Mouse (Mus musculus): Measurements from ENCODE around the gene Dnmt3b.

Gene Dnmt3b

DNA sequence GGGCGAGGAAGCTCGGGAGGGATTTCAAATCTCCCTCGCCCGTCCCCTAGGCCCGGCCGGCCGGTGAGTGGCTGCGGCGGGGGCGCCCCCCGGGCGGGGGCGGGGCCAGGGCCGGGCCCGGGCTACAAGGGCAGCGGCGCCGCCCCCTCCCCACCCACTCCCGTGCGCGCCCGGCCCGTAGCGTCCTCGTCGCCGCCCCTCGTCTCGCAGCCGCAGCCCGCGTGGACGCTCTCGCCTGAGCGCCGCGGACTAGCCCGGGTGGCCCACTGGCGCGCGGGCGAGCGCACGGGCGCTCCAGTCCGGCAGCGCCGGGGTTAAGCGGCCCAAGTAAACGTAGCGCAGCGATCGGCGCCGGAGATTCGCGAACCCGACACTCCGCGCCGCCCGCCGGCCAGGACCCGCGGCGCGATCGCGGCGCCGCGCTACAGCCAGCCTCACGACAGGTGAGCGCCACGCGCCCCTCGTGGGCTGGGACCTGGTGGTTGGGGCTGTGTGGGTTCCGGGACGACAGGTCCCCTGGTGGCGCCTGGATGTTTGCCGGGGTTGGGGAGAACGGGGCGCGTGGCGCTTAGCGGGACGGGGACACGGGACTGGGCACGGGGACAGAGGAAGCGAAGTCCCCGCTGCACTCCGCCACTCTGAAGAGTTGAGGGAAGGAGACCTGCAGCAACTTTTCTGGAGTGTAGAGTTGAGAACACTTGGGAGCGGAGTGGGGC, at the start of gene Dnmt3b:
Gene Dnmt3b (plus strand): TSS at position 153 of the 716 bp plus-strand sequence.
- peak; percentile 38 to 39 for DNase-seq

DNA sequence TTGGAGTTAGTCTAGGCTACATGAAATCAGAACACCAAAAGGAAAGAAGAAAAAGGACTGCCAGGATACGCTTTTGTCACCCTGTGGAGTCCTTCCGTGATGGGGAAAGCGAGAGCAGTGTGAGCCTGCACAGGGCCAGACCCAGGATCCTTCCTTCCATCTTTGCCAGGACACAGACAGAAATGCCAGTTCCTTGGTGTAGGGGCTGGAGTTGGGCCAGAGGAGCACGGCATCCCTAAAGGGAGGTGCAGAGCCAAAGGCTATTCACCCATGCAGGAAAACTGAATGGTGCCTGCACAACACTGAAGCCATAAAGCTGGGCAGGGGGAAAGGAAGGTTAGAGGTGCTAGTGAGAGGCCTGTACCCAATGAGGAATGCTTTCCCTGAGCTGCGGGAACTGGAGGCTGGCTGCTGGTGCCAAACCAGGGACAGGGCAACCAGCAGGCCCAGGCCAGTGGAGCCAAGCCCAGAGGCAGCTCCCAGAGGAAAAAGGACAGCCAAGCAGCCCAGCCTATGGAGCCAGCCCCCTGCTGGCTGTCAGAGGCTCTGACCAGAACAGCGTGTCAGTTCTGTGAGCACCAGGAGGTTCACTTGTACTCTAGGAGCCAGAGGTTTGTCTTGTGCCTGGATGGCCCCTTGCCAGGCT, 49.1 kb upstream of the Dnmt3b start:
- peak; percentile 74 to 85 for DNase-seq

DNA sequence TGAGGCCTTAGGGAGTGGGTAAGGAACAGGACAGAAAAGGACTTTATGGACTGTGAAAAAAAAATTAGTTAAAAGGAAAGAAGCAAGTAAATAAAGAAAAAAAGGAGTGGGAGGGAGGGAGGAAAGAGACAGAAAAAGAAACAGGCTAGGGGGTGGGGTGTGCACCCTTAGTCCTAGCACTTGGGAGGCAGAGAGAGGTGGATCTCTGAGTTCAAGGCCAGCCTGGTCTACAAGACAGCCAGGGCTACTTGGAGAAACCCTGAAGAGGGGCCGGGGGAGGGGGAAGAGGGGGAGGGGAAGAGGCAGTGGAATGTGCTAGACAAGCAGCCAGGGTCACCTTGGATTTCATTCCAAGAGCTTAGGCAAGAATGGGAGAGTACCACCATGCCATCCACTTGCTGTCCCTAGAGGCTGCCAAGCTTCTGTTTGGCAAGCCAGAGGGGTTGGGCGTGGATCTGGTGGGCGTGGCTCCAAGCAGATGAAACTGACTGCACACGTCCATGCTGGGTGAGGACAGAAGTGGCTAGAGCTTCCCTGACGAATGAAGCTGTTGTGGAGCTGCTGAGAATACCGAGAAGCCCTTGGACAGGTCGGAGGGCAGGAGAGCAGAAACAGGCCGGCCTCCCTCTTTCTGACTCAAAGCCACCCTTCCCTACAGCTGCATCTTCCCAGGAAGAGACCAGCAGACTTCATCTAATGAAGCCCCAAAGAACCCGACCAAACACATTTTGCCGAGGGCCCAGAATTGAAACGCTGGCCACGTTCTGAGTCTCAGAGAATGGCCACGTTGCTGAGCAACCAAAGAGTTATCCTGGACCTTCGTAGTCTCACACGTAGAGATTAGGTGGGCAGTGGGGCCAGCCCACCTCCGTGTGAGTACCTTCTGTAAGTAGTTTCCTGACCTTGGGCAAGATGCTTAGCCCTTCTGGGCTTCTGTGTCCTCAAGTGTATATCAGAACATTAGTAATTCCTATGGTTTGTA, 48.3 kb upstream of the Dnmt3b start:
- peak; percentile 61 to 72 for DNase-seq

DNA sequence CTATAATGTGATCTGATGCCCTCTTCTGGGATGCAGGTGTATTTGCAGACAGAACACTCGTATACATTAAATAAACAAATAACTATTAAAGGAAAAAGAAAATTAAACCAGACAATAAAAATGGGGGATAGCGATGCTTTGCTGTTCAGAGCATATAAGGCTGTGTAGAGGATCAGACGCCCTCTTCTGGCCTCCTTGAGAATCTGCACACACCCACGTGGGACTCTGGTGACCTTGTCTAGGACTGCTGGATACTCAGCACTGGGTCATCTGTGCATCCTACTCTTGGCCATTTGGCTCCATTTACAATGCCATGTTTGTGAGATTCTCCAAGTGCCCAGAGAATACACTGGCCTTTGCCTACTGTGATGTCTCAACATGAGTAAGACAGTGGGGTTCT, 45.5 kb upstream of the Dnmt3b start:
- DNase-seq: no peak

DNA sequence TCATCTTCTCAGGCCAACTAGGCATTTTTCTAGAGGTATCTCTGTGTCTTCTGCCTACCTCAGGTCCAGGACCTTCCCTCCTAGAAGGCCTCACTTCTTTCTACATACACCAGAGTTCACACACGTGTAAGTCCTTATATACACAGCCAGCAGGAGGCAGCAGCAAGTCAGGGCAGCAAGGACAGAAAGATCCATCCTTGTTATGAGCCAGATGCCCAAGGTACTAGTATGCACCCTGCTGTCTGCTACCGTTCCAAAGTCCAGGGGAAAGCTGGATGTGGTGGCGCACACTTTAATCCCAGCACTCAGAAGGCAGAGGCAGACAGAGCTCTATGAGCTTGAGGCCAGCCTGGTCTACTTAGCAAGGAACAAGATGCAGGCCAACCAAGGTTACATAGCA, 42.8 kb upstream of the Dnmt3b start:
- peak in 1 of 2 experiments; percentile 50 for DNase-seq

DNA sequence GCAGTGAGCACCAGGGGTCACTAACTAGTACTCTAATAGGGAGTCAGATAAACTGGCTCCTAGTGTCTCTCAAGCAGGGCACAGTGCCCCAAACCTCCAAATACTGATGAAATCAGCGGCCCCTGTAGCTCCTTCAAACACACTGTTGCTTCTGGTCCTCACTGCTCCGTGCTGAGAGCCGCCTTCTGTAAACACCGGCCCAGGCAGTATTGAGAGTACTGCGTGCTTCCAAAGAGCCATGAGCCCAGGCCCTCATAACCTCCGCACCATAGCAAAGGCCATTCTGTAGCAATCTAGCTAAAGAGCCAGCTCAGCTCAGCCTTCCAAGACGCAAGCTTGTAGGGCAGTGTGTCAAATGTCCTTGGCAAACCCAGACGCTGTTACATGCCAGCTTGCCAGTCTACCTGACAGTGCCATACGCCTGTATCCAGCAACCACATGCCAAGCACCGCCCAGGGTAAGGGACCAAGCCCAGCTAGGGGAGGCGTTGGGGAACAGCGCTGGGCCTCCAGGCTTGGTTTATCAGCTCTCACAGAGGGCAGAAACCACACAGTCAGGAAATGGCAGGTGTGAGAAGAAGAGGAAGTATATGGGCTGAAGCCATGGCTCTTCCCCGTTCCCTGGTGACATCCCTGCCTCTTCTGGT, 41.3 kb upstream of the Dnmt3b start:
- DNase-seq: peak; percentile 71 to 81

DNA sequence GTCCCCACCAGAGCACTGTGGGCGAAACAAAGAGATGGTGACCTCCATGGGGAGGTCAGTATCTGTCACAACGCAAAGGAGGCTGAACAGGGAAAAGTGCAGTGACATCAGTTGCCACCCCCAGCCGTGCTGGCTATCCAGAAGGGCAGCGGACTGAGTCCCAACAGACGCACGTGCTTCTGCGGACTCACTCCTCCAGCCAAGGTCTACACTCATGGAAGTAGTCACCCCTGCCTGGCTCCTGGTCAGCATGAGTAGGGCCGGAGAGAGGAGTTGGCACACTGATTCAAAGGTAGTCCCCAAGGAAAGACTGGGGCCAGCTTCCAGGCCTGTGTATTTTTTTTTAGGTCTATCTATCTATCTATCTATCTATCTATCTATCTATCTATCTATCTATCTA, 40.2 kb upstream of the Dnmt3b start:
- DNase-seq: peak in 1 of 2 experiments; percentile 51

DNA sequence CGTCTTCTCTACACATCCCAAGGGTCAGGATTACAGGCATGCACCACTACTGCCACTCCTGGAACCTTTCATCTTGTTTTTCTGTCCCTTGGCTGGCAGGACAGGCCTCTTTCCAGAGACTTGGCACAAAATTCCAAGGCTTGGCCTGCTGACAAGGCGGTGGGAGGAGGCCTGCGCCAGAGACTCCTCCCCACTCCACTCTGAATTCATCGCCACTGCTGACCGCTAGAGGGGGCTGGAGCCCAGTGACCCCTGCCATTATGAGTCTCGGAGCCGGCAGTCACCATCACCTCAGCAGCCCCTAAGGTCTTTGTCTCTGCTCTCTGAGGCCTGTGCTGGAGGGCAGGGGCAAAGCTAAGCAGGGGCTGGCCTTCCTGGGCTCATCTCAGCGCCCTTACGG, 39.7 kb upstream of the Dnmt3b start:
- DNase-seq: peak; percentile 91 to 94

DNA sequence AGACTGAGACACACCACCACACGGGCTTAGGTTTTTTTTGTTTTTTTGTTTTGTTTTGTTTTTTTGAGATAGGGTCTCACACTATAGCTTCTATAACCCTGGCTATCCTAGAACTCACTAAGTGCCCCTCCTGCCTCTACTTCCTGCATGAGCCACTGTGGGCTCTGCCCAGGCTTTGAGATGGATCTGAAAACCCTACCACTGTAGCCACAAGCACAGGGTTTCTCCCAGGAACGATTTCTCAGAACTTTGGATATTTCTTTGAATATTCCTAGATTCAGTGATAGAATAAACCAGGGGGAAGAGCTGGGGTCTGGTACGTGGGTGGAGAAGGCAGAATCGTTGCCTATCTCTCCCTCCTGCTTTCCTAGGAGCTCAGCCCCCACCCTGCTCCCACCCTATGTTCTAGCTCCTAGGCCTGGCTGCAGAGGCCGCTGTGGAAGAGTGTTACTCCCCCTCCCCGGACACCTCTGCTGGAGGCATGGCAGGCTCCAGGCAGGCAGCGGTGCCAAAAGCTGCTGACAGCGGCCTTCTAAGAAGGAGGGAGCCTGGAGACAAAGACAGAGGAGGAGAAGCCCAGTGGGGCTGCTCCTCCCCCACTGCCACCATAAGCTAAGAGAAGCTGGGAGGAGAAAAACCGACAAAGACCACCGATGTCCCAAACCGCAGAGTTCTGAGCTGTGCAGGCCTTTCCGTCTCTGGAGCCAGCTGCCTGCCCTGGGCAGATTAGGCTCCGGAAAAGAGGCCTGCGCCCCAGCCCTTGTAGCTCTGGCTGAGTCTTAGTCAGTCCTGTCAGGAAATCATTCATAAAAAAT, 38.6 kb upstream of the Dnmt3b start:
- DNase-seq: no peak

DNA sequence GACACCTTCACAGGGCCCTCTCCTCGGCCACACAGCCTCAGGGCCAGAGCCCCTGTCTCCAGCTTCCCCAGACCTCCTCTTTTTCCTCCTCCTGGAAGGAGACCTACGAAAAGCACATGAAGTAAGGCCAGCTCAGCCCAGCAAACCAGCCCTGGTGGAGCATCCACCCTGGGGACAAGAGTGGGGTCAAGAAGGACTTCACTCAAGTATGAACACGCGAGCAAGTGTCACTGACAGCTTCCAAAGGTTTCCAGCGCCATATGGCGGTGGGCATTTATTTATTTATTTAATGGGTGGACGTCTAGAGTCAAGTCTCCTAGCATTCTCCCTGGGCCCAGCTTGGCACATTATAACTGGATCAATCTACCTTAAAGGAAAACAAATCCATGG, 38.0 kb upstream of the Dnmt3b start:
- no peak for DNase-seq

DNA sequence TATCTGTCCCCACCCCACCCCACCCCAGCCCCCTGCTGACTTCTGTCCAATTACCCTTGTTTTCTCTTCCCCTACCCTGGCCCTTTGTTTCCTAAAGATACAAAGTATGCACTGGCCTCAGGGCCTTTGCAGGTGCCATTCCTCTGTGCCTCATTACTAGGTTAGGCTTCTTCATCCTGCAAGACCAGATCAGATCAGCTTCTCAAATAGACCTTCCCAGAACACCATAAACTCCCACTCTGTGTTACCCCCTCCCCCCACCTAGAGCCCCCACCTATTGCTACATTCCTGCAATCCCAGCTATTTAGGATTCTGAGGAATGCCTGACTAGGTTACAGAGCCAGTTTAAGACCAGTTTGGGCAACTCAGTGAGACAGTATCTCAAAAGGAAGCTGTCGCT, 37.5 kb upstream of the Dnmt3b start:
- no peak for DNase-seq

DNA sequence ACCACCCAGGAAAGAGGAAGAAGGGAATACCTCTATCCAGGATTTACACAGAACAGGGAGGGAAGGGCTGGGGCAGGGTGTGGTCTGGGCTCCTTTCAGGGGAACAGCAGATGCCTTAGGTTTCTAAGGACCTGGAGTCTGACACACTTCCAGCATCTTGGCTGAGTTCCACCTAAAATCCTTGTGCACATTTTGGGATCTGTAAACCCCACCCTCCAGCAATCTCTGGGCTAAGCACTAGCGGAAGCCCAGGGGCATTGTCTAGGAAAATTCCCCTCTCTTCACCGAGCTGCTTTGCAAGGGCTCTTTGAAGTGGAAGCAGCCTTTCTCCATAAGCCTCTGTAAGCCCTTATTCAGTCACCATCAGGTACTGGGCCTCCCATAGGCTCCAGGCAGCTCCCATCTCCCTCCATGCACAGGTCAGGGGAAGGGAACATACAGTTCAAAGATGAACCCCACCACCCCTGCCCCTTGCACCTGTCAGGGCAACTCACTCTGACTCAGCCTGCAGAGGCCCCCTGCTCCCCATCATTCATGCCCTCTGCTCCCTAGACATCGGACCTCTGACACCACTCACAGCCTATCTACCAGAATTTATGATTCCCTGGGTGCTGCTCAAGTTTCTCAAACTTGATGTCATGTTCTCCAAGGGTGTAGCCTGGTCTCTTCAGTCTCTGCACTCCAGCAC, 36.5 kb upstream of the Dnmt3b start:
- DNase-seq: no peak

DNA sequence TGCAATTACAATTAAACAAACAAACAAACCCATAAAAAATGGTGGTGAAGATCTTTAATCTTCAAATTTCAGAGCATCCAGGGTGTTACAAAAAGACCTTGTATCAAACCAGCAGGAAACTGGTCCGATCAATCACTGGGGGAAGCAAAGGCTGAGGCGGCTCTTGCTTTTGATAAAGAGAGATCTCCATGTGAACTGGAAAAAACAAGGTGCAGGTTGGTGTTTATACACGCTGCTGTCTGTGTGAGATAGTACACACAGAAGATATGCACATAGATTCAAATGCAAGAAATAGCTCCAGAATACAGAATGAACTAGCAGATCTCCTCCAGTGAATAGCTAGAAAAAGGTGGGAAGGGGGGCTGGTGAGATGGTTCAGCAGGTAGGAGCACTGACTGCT, 32.4 kb upstream of the Dnmt3b start:
- no peak for DNase-seq

DNA sequence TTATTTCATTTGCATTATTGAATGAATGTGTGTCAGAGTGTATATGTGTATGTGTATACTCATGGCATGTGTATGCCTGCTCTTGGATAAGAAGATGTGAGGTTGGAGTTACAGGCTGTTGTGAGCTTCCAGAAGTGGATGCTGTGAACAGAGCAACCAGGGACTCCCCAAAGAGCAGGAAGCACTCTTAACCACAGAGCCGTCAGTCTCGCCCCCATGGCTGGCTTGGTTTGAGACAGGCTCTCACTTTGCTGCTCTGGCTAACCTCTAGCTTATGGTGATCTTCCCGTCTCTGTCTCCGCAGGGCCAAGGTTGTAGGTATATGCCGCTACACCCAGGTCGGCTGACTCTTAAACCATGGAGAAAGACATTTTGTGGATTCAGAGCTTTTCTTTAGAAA, 30.8 kb upstream of the Dnmt3b start:
- DNase-seq: no peak

DNA sequence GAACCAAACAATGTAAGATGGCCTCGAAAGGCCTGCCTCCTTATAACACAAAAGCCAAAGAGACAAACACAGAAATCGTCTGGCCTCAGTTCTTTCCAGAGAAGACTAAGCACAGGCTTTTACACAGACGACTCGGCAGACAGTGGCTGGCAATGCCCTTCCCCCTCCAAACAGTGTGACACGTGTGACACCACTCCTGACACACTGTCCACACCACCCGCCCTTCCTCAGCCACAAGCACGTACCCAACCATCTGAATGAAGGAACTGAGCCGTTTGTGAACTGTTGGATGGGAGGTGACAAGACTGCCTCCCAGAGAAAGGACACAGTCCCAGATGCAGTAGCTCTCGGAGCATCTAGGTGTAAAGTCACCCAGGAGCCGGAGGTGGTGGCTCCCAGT, 30.4 kb upstream of the Dnmt3b start:
- DNase-seq: no peak

DNA sequence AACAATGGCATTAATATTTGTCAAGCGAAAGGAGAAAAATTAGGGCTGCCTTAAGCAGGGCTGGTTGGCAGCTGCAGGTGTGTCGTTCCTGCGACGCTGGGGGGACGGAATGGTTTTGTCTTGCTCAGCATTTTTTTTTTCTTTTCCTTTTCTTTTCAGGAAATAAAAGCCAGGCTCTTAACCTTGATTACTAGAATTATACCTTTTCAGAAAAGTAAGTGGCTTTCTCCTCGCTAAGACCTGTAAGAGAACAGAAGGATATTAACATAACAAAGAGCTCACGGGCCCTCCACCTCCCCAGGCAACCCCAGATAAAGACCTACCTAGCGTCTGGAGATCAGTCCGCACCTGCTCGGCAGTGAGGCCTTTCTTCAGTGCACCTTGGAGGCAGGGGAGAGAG, 26.8 kb upstream of the Dnmt3b start:
- DNase-seq: no peak

DNA sequence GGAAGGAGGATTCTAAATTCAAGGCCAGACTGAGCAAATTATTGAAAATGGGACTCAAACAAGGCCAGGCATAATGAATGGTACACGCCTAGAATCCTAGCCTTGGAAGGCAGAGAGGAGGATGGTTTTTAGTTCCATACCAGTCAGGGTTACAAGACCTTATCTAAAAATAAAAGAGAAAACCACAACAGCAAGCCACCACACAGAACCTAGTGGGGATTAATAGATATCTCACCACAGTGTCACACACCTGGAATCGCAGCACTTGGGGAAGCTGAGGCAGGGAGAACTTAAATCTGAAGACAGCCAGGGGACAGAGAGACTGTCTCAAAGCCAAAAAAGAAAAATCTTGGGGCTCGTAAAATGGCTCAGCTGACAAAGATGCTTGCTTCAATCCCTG, 18.3 kb upstream of the Dnmt3b start:
- DNase-seq: no peak

DNA sequence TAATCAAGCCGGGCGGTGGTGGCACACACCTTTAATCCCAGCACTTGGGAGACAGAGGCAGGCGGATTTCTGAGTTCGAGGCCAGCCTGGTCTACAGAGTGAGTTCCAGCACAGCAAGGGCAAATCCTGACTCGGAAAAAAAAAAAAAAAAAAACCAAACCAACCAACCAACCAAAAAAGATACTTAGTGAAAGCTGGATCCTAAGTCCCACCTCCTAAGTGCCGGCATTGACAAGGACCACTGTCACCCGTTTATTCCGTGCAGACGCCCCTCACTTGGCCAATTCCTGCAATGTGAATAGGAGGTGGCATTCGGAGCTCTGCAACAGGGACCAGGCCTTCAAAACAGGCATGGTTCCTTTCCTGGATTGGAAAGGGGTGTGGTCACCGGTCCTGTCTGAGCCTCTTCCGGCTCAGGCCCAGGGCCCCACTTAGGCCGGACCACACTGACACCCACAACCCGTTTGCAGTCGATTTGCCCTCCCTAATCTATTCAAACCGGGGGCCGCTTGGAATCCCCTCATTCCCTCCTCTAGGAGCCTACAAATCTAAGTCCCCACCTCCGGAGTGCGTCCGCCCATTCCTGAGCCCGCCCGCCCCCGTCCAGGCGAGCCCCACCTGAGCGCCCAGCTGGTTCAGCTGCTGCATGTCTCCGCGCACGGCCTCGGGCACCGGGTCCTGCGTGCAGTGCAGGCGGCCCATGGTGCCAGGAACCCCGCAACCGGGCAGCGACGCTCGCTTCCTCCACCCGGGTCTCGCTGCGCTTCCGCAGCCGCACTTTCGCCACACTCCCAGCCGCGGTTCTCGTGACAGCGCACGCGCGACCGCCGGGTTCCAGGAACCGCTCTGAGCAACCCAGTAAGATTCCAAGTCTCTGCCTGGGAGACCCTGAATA, 17.0 kb upstream of the Dnmt3b start, which contains the start of gene Commd7:
Gene Commd7 (minus strand): TSS at position 806 of the 895 bp plus-strand sequence.
- peak; percentile 73 to 86 for DNase-seq

DNA sequence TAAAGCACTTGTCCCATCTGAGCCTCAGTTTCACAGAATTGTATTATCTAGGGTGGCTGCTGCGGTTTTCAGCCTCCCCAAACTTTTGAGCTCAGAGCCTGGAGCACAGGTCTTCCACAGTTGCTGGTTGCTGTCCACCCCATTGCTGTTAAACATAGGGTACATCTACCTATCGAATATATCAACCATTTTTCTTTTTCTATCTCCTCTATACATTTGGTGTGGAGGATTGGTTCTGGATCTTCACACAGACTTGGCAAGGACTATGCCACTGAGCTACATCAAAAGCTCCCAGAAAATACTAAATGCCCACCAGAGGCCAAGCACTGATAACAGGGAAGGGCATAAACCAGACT, 16.4 kb upstream of the Dnmt3b start:
- no peak for DNase-seq

DNA sequence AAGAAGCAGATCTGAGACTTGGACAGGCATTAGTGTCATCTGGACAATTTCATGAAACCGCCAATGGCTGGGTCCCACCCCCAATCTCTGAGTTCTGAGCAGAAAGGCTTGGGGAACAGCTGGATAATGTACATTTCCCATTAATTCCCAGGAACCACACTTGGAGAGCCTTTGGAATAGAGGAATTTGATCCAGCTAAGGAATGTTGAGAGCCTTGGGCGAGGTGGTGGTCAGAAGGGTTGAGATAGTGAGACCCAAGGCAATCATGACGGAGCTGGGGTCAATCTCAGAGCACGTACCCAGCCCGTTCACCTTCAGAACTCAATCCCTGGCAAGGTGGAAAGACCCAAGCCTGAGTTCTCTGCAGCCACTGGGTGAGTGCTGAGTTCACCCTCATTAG, 16.0 kb upstream of the Dnmt3b start:
- DNase-seq: no peak
